Mouse (Mus musculus) central nervous system, embryonic 11.5 days (tissue): Measurements from ENCODE around the gene Slitrk6. TPM values are rescaled to one million over a fixed set of nuclear protein-coding genes. Genes with fewer than 3 reads are reported as not detected.

Source experiments
- polyA plus RNA-seq: library from polyadenylated mRNA; depleted of rRNA; stranded (reverse); fragments of >200 nt; gene quantifications from 2 replicates; pipeline ENCODE4 v1.2.3, GENCODE M21; 2012; rRNA removed

Slitrk6 gene
- 1.5 and 8.0 TPM in 2 replicates for polyA plus RNA-seq

GRCm38 (mm10) chr14:110754484-110755307, at the start of gene Slitrk6:
Slitrk6 (minus strand) TSS chr14:110755149.

